ENCODE assay signal across 17 mouse cellular contexts in genomic region chr4:138693043-138693692, GRCm38 (mm10). TPM values are rescaled to one million over a fixed set of nuclear protein-coding genes. Genes with fewer than 3 reads are reported as not detected.
DNase-seq lines count a peak whose midpoint lies in the region; ATAC-seq and TF ChIP-seq lines count a peak whose summit lies in the region.
"Had no signal": no experiment of that assay in that cellular context is flagged by ENCODE, and none has a peak within 500 bp of the region (broad histone marks: within the 10 kb centered on the region; RNA-seq: fewer than 3 reads in every experiment).

No protein-coding gene starts in this region.

- no peak for TF ChIP-seq CTCF in layer of hippocampus, adult 2 months (conservative IDR thresholded peaks at IDR 0.05)

- H3K4me2 ChIP-seq in hindbrain, embryonic 12.5 days (replicated peaks), result peak overlapping the region; percentile 0; the same call in 1 of the 2 replicates
- H3K4me2 ChIP-seq in midbrain, embryonic 15.5 days, result no peak overlapping the region
- H3K4me2 ChIP-seq: embryonic facial prominence, embryonic 13.5 days; heart, embryonic 13.5 days had no signal

- no peak overlapping the region for H3K4me3 ChIP-seq in layer of hippocampus, adult 2 months
- H3K4me3 ChIP-seq in hindbrain, embryonic 12.5 days, result no peak overlapping the region
- H3K4me3 ChIP-seq in midbrain, embryonic 15.5 days, result no peak overlapping the region
- H3K4me3 ChIP-seq: embryonic facial prominence, embryonic 13.5 days; heart, embryonic 13.5 days had no signal

- H3K9ac ChIP-seq in hindbrain, embryonic 12.5 days, result no peak overlapping the region
- H3K9ac ChIP-seq in midbrain, embryonic 15.5 days, result no peak overlapping the region
- H3K9ac ChIP-seq: embryonic facial prominence, embryonic 13.5 days; heart, embryonic 13.5 days; liver, postnatal 0 days had no signal

- no peaks in the 10 kb centered on the region for H3K9me3 ChIP-seq in hindbrain, embryonic 12.5 days (replicated peaks)
- H3K9me3 ChIP-seq in midbrain, embryonic 15.5 days, result no peaks in the 10 kb centered on the region
- H3K9me3 ChIP-seq: embryonic facial prominence, embryonic 13.5 days; heart, embryonic 13.5 days had no signal

- no peak for DNase-seq in layer of hippocampus, adult 2 months (ENCODE audit: low spot score in 2 of 2)
- no peak for DNase-seq in layer of hippocampus, adult 8-10 months (ENCODE audit: low spot score in 2 of 2)
- peak; percentile 77 for DNase-seq in R1 (ENCODE audit: low read depth, low spot score)
- no peak for DNase-seq in adrenal gland, postnatal 4 days (ENCODE audit: low spot score in 2 of 2)
- DNase-seq in thymus, adult 18-20 months, result no peak
- DNase-seq: adrenal gland, adult 8-10 months; cerebellum, adult 9-10 months; heart, postnatal 4 days; kidney, adult 8-10 months; liver, postnatal 0 days; right cerebral cortex, postnatal 4 days had no signal

- H3K4me1 ChIP-seq in hindbrain, embryonic 12.5 days, result peaks cover 73% of the 10 kb centered on the region
- H3K4me1 ChIP-seq in midbrain, embryonic 15.5 days, result peaks cover 53% of the 10 kb centered on the region

- H3K27ac ChIP-seq in layer of hippocampus, adult 2 months, result peak overlapping the region; percentile 51
- peak overlapping the region; percentile 9 for H3K27ac ChIP-seq in hindbrain, embryonic 12.5 days
- H3K27ac ChIP-seq in midbrain, embryonic 15.5 days, result peak overlapping the region; percentile 31; the same call in 1 of the 2 replicates
- H3K27ac ChIP-seq: embryonic facial prominence, embryonic 13.5 days; heart, embryonic 13.5 days had no signal

- no peak for ATAC-seq in hindbrain, embryonic 12.5 days (ENCODE audit: low FRiP score)
- no peak; the same call in 1 of the 2 replicates for ATAC-seq in midbrain, embryonic 15.5 days (replicated peaks)
- ATAC-seq in CD4-positive, CD25-positive, alpha-beta regulatory T cell, adult 4 months, result no peak
- ATAC-seq: liver, postnatal 0 days had no signal

- WGBS in hindbrain, embryonic 12.5 days, result 18% methylated on average over 12 of the region's 12 CpGs
- 24% methylated on average over 12 of the region's 12 CpGs for WGBS in midbrain, embryonic 15.5 days

- no peaks in the 10 kb centered on the region for H3K36me3 ChIP-seq in hindbrain, embryonic 12.5 days
- H3K36me3 ChIP-seq in midbrain, embryonic 15.5 days (replicated peaks), result no peaks in the 10 kb centered on the region
- H3K36me3 ChIP-seq: embryonic facial prominence, embryonic 13.5 days; heart, embryonic 13.5 days had no signal

- peaks cover 24% of the 10 kb centered on the region for H3K27me3 ChIP-seq in hindbrain, embryonic 12.5 days
- H3K27me3 ChIP-seq in midbrain, embryonic 15.5 days (replicated peaks), result peaks cover 2% of the 10 kb centered on the region; the same call in 1 of the 2 replicates

RNA-seq across cellular contexts. Expression of gene Pla2g2c, which starts 31.4 kb away (rescaled TPM):
- total RNA-seq in layer of hippocampus, adult 2 months (2021), result not detected
- under 1 TPM in 3 of 4 experiments, not detected in 1; 0.26 to 0.54 (median 0.32) TPM for total RNA-seq in layer of hippocampus, adult 8-10 months (2022)
- polyA plus RNA-seq in hindbrain, embryonic 12.5 days (2016; fragmentation: Nextera tagmentation; extraction: Ambion mirVana), result 0.46 and 0.64 TPM in 2 replicates
- 0.74 and 1.1 TPM in 2 replicates for polyA plus RNA-seq in midbrain, embryonic 15.5 days (2015; fragmentation: Nextera tagmentation; extraction: Ambion mirVana)
- polyA plus RNA-seq in CD4-positive, CD25-positive, alpha-beta regulatory T cell, adult 4 months (2017; shearing (Covaris generic)), result not detected
- total RNA-seq in adrenal gland, postnatal 4 days (2021), result under 1 TPM; 0.42 to 0.73 TPM
- total RNA-seq: heart, postnatal 4 days had no signal
- polyA plus RNA-seq: liver, postnatal 0 days had no signal

RNA-seq across cellular contexts. Expression of gene Ubxn10, which starts 43.8 kb away (rescaled TPM):
- total RNA-seq in layer of hippocampus, adult 2 months (2021), result 1 to 10 TPM; 1.9 to 2.1 TPM
- 1 to 10 TPM; 1.1 to 1.9 (median 1.5) TPM for total RNA-seq in layer of hippocampus, adult 8-10 months (2022)
- polyA plus RNA-seq in hindbrain, embryonic 12.5 days (2016; fragmentation: Nextera tagmentation; extraction: Ambion mirVana), result 3.8 and 4.5 TPM in 2 replicates
- polyA plus RNA-seq in midbrain, embryonic 15.5 days (2015; fragmentation: Nextera tagmentation; extraction: Ambion mirVana), result 4.3 and 4.7 TPM in 2 replicates
- not detected for polyA plus RNA-seq in CD4-positive, CD25-positive, alpha-beta regulatory T cell, adult 4 months (2017; shearing (Covaris generic))
- total RNA-seq in adrenal gland, postnatal 4 days (2021), result 1 to 10 TPM; 1.8 to 2.4 TPM

RNA-seq across cellular contexts. Expression of gene Vwa5b1, which starts 57.5 kb away (rescaled TPM):
- total RNA-seq in layer of hippocampus, adult 2 months (2021), result 1 to 10 TPM; 2.0 to 3.3 TPM
- total RNA-seq in layer of hippocampus, adult 8-10 months (2022), result 1 to 10 TPM; 2.8 to 5.0 (median 3.6) TPM
- 0.87 and 1.0 TPM in 2 replicates for polyA plus RNA-seq in hindbrain, embryonic 12.5 days (2016; fragmentation: Nextera tagmentation; extraction: Ambion mirVana)
- 1.9 and 2.4 TPM in 2 replicates for polyA plus RNA-seq in midbrain, embryonic 15.5 days (2015; fragmentation: Nextera tagmentation; extraction: Ambion mirVana)
- polyA plus RNA-seq in CD4-positive, CD25-positive, alpha-beta regulatory T cell, adult 4 months (2017; shearing (Covaris generic)), result not detected
- total RNA-seq in adrenal gland, postnatal 4 days (2021), result under 1 TPM; 0.56 to 0.78 TPM
- total RNA-seq: ES-E14; heart, postnatal 4 days had no signal
- polyA plus RNA-seq: heart, embryonic 13.5 days; liver, postnatal 0 days had no signal
